Mouse (Mus musculus): ENCODE results near the gene Iqcn. TPM values are rescaled to one million over a fixed set of nuclear protein-coding genes. Genes with fewer than 3 reads are reported as not detected.

The Iqcn gene
- not detected for total RNA-seq (2021)
- 0.06 and 0.12 TPM in 2 replicates for polyA plus RNA-seq (2012; rRNA removed)
- long read RNA-seq = 0 reads

DNA sequence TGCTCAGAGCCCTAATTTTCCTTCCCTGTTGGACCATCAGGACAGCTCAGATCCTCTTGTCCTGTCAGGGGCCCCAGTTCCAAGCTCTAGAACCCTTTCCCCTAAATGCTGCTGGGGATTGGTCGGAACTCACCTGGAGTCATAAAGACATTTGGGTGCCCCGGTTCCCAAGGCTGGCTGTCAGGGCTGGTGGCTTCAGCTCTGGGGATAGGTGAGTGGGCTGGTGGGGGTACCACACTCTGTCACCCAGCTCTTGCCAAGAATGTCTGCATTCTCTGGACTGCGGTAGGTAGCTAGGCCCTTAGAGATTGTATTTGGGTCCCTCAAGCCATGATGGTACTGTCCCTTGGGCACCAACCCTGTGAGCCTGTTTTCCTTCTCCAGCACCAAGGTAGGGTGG lies at the start of gene Iqcn:
TSS of gene Iqcn (plus strand) at position 171 of the 400 bp plus-strand sequence.
- no peak for DNase-seq
- TF ChIP-seq EP300 (IDR thresholded peaks at IDR 0.05; ENCODE audit: insufficient read depth, low read depth, low read length) (no peak), CTCF (IDR thresholded peaks at IDR 0.05) (no peak), POLR2A (IDR thresholded peaks at IDR 0.05; ENCODE audit: insufficient read depth, low read depth, low read length) (no peak)
- intact Hi-C loops (cut with DNase I) = loop anchor here (5.0 kb wide), 2 partner anchors 49 to 91 kb away; partner anchors contain the start of gene Rab3a
- Histone ChIP-seq H3K4me3 (no peak within 1 kb of the TSS), H3K4me1 (ENCODE audit: control insufficient read depth, insufficient read depth, low read length) (peaks cover 12% of the 10 kb centered on the region), H3K79me2 (replicated peaks; ENCODE audit: control insufficient read depth, insufficient read depth, low read length) (no peaks in the 10 kb centered on the region), H3K27me3 (ENCODE audit: control insufficient read depth, insufficient read depth, low read length) (no peaks in the 10 kb centered on the region), H3K9ac (ENCODE audit: low read depth, low read length) (no peak within 1 kb of the TSS), H3K27ac (peak within 1 kb of the TSS; percentile 50), H3K36me3 (ENCODE audit: control insufficient read depth, insufficient read depth, low read length) (no peaks in the 10 kb centered on the region)
- WGBS = 86% methylated on average over 3 of the region's 3 CpGs

DNA sequence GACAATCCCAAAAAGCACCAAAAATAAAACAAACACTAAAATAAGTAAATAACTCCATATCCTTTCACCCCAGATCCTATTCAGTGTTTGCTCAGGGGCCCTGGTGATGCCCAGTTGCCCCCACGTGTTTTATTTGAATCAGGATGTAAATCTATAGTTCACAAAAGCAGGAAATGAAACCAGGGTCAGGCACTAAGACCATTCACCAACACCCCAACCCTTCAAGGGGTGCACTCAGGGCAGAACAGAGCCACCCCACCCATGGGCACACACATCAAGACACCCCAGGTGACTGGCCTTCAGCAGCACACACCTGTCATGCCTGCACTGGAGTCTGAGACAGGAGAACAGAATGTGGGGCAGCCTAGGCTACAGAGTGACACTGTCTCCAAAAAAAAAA lies 49.1 kb upstream of the Iqcn start:
- Histone ChIP-seq H3K79me2 (replicated peaks; ENCODE audit: control insufficient read depth, insufficient read depth, low read length) (no peaks in the 10 kb centered on the region), H3K9ac (ENCODE audit: low read depth, low read length) (no peak overlapping the region), H3K36me3 (ENCODE audit: control insufficient read depth, insufficient read depth, low read length) (peaks cover 5% of the 10 kb centered on the region), H3K4me3 (no peak overlapping the region), H3K27me3 (ENCODE audit: control insufficient read depth, insufficient read depth, low read length) (no peaks in the 10 kb centered on the region), H3K27ac (no peak overlapping the region), H3K4me1 (ENCODE audit: control insufficient read depth, insufficient read depth, low read length) (peaks cover 12% of the 10 kb centered on the region)
- no peak for TF ChIP-seq EP300 (IDR thresholded peaks at IDR 0.05; ENCODE audit: insufficient read depth, low read depth, low read length)
- TF ChIP-seq POLR2A (IDR thresholded peaks at IDR 0.05; ENCODE audit: insufficient read depth, low read depth, low read length) = no peak
- no peak for TF ChIP-seq CTCF (IDR thresholded peaks at IDR 0.05)
- DNase-seq = peak in 1 of 2 experiments; percentile 8
- intact Hi-C loops (cut with DNase I) = no loop called here
- 52% methylated on average over 1 of the region's 1 CpGs for WGBS

DNA sequence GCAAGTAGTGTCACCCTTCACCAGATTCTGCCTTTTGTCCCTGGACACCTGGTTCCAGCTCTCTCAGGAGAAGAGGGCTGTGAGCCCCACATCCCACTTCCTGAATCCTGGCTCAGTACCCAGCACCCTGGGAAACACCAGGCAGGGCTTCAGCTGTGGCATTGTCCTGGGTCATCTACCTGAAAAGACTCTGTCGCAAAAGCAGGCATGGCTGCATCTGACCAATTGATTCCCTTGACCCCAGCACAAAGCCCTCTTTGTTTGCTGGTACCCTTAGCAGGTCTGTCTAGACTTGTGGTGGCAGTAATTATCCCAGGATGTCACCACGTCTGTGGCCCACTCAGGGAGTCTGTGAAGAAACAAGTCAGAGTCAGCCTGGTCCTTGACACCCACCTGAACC lies 47.8 kb upstream of the Iqcn start:
- whole genome bisulfite sequencing = 74% methylated on average over 2 of the region's 2 CpGs
- intact Hi-C loops (cut with DNase I) = no loop called here

DNA sequence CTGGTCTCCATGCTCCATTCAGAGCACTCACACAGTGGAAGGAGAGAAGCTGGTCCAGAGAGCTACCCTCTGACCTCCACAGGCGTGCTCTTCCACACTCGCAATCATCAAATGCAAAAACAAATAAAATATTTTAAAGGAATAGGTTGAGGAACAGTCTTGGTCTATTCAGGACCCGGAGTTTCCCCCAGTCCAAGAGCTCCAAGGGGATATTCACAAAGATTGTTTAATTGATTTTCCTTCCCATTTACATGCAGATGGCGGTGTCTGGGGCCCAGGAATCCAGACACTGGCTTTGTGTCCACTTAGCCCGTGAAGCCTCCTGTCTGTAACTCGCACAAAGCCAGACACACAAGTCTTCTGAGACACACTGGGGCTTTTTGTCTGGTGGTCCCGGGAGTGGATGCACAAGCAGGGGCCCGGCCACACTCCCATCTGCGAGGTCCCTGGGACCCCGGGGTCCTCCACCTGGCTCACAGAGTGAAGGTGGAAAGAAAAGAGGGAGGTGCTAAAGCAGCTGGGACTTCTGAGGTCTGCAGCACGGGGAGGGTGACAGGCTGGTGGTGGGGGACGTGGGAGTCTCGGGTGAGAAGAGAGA lies 47.0 kb upstream of the Iqcn start:
- intact Hi-C loops (cut with DNase I) = no loop called here
- no peak for DNase-seq
- TF ChIP-seq POLR2A (IDR thresholded peaks at IDR 0.05; ENCODE audit: insufficient read depth, low read depth, low read length) (no peak), EP300 (IDR thresholded peaks at IDR 0.05; ENCODE audit: insufficient read depth, low read depth, low read length) (no peak), CTCF (IDR thresholded peaks at IDR 0.05) (no peak)
- 84% methylated on average over 13 of the region's 13 CpGs for WGBS
- H3K27ac ChIP-seq = no peak overlapping the region
- peaks cover 6% of the 10 kb centered on the region for H3K4me1 ChIP-seq (ENCODE audit: control insufficient read depth, insufficient read depth, low read length)
- H3K36me3 ChIP-seq (ENCODE audit: control insufficient read depth, insufficient read depth, low read length) = no peaks in the 10 kb centered on the region
- H3K79me2 ChIP-seq (replicated peaks; ENCODE audit: control insufficient read depth, insufficient read depth, low read length) = no peaks in the 10 kb centered on the region
- no peaks in the 10 kb centered on the region for H3K27me3 ChIP-seq (ENCODE audit: control insufficient read depth, insufficient read depth, low read length)
- no peak overlapping the region for H3K4me3 ChIP-seq
- no peak overlapping the region for H3K9ac ChIP-seq (ENCODE audit: low read depth, low read length)

More for the DNA sequence above, 47.8 kb upstream of the Iqcn start:
- Histone ChIP-seq H3K4me3 (no peak overlapping the region), H3K36me3 (ENCODE audit: control insufficient read depth, insufficient read depth, low read length) (no peaks in the 10 kb centered on the region), H3K4me1 (ENCODE audit: control insufficient read depth, insufficient read depth, low read length) (peaks cover 6% of the 10 kb centered on the region), H3K27me3 (ENCODE audit: control insufficient read depth, insufficient read depth, low read length) (no peaks in the 10 kb centered on the region), H3K27ac (no peak overlapping the region), H3K79me2 (replicated peaks; ENCODE audit: control insufficient read depth, insufficient read depth, low read length) (no peaks in the 10 kb centered on the region), H3K9ac (ENCODE audit: low read depth, low read length) (no peak overlapping the region)
- DNase-seq = peak in 1 of 2 experiments; percentile 1
- TF ChIP-seq CTCF (IDR thresholded peaks at IDR 0.05) (no peak), POLR2A (IDR thresholded peaks at IDR 0.05; ENCODE audit: insufficient read depth, low read depth, low read length) (no peak), EP300 (IDR thresholded peaks at IDR 0.05; ENCODE audit: insufficient read depth, low read depth, low read length) (no peak)

DNA sequence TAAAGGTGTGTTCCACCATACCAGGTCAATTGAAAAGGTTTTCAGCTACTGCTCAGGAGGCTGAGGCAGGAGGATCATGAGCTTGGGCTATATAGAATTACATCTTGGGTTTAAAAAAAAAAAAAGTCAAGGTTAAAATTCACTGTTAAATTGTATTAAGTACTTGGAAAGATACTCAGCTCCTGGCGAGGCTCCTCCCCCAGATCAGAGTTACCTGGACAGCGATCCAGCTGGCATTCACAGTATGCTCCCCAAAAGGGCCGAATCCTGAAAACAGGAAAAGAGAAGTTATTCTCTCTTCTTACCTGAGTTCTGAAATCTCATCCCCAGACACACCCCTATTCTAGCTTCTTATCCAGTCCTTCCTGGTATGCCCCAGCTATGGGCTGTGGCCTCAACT lies 46.0 kb upstream of the Iqcn start:
- TF ChIP-seq POLR2A (IDR thresholded peaks at IDR 0.05; ENCODE audit: insufficient read depth, low read depth, low read length) (no peak), CTCF (IDR thresholded peaks at IDR 0.05) (no peak), EP300 (IDR thresholded peaks at IDR 0.05; ENCODE audit: insufficient read depth, low read depth, low read length) (no peak)
- Histone ChIP-seq H3K4me1 (ENCODE audit: control insufficient read depth, insufficient read depth, low read length) (peaks cover 6% of the 10 kb centered on the region), H3K79me2 (replicated peaks; ENCODE audit: control insufficient read depth, insufficient read depth, low read length) (no peaks in the 10 kb centered on the region), H3K4me3 (no peak overlapping the region), H3K27ac (no peak overlapping the region), H3K27me3 (ENCODE audit: control insufficient read depth, insufficient read depth, low read length) (no peaks in the 10 kb centered on the region), H3K36me3 (ENCODE audit: control insufficient read depth, insufficient read depth, low read length) (no peaks in the 10 kb centered on the region), H3K9ac (ENCODE audit: low read depth, low read length) (no peak overlapping the region)
- intact Hi-C loops (cut with DNase I) = no loop called here
- DNase-seq = no peak
- 96% methylated on average over 3 of the region's 3 CpGs for WGBS

DNA sequence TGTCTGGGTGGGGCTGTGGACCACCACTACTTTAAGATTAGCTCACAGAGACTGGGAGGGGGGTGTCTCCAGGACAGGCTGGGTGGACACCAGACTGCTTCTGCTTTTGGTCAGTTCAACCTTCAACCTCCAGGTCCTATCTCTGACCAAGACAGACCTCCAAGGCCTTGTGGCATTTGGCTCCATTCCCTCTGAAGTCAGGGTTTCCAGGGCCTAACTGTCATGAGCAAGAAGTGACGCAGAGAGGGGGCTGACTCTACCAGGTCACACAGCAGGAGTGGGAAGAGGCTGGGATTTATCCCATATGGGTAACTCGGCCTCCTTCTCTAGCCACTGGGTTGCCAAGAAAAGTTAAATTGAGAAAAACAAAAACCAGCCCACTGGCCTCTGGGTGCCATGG lies 45.5 kb upstream of the Iqcn start:
- peak in 1 of 2 experiments; percentile 16 for DNase-seq
- 85% methylated on average over 2 of the region's 2 CpGs for WGBS
- peaks cover 6% of the 10 kb centered on the region for H3K4me1 ChIP-seq (ENCODE audit: control insufficient read depth, insufficient read depth, low read length)
- H3K27ac ChIP-seq = no peak overlapping the region
- intact Hi-C loops (cut with DNase I) = no loop called here
- H3K9ac ChIP-seq (ENCODE audit: low read depth, low read length) = no peak overlapping the region
- H3K4me3 ChIP-seq = no peak overlapping the region
- H3K27me3 ChIP-seq (ENCODE audit: control insufficient read depth, insufficient read depth, low read length) = no peaks in the 10 kb centered on the region
- H3K36me3 ChIP-seq (ENCODE audit: control insufficient read depth, insufficient read depth, low read length) = no peaks in the 10 kb centered on the region
- TF ChIP-seq POLR2A (IDR thresholded peaks at IDR 0.05; ENCODE audit: insufficient read depth, low read depth, low read length) (no peak), CTCF (IDR thresholded peaks at IDR 0.05) (no peak), EP300 (IDR thresholded peaks at IDR 0.05; ENCODE audit: insufficient read depth, low read depth, low read length) (no peak)
- no peaks in the 10 kb centered on the region for H3K79me2 ChIP-seq (replicated peaks; ENCODE audit: control insufficient read depth, insufficient read depth, low read length)
